Mouse (Mus musculus): ENCODE data around the gene Sit1. TPM values are rescaled to one million over a fixed set of nuclear protein-coding genes. Genes with fewer than 3 reads are reported as not detected.

The Sit1 gene
- polyA plus RNA-seq, 1 experiment: not detected

GRCm38 (mm10) chr4:43513791-43514190 is 30.3 kb upstream of the Sit1 start:
- Histone ChIP-seq H3K27me3 (replicated peaks) (peaks cover 23% of the 10 kb centered on the region), H3K4me3 (replicated peaks) (no peak overlapping the region), H3K4me1 (peaks cover 47% of the 10 kb centered on the region), H3K9me3 (no peaks in the 10 kb centered on the region), H3K36me3 (replicated peaks; ENCODE audit: low read length) (peaks cover 4% of the 10 kb centered on the region)
- TF ChIP-seq GATA1 (IDR thresholded peaks at IDR 0.05; ENCODE audit: borderline replicate concordance, low read length): no peak
- TF ChIP-seq FLI1 (IDR thresholded peaks at IDR 0.05; ENCODE audit: low read length): no peak

GRCm38 (mm10) chr4:43513300-43513699 is 29.8 kb upstream of the Sit1 start:
- peaks cover 48% of the 10 kb centered on the region for H3K4me1 ChIP-seq
- H3K36me3 ChIP-seq (replicated peaks; ENCODE audit: low read length): peaks cover 4% of the 10 kb centered on the region
- peaks cover 22% of the 10 kb centered on the region for H3K27me3 ChIP-seq (replicated peaks)
- no peak overlapping the region for H3K4me3 ChIP-seq (replicated peaks)
- H3K9me3 ChIP-seq: no peaks in the 10 kb centered on the region
- TF ChIP-seq GATA1 (IDR thresholded peaks at IDR 0.05; ENCODE audit: borderline replicate concordance, low read length): no peak
- no peak for TF ChIP-seq FLI1 (IDR thresholded peaks at IDR 0.05; ENCODE audit: low read length)

- Histone ChIP-seq H3K4me3 (replicated peaks) (no peak overlapping the region), H3K27me3 (replicated peaks) (peaks cover 18% of the 10 kb centered on the region), H3K4me1 (peaks cover 48% of the 10 kb centered on the region), H3K9me3 (no peaks in the 10 kb centered on the region), H3K36me3 (replicated peaks; ENCODE audit: low read length) (peaks cover 4% of the 10 kb centered on the region)
- no peak for TF ChIP-seq FLI1 (IDR thresholded peaks at IDR 0.05; ENCODE audit: low read length)
- TF ChIP-seq GATA1 (IDR thresholded peaks at IDR 0.05; ENCODE audit: borderline replicate concordance, low read length): no peak
These were observed 29.1 kb upstream of the Sit1 start for GRCm38 (mm10) chr4:43512653-43513052.

DNA sequence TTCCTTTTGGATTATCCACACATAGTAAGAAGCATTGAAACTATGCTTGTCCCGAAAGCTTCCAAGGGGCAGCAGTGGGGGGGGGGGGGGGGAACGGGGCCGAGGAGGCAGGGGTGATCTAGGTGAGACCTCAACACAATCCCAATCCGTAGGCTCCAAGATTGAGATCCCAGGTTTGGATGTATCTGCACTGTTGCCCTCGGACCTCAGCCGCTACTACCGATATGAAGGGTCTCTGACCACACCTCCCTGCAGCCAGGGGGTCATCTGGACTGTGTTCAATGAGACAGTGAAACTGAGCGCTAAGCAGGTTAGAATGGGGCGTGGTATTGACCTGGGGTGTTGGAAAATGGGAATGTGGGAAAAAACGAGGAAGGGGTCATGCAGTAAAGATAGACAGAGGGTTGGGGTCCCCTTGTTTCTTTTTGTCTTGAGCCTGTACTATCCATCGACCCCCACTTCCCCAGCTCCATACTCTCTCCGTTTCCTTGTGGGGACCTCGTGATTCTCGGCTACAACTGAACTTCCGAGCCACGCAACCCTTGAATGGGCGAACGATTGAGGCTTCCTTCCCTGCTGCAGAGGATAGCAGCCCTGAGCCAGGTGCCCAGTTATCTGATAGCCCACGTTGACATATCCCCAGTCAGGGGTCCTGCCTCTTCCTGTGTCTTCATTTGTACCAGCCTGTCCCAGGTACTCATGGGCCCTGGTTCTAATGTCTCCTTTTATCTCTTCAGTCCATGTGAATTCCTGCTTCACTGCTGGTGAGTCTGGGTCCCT is 28.3 kb upstream of the Sit1 start:
- Histone ChIP-seq H3K4me3 (replicated peaks) (no peak overlapping the region), H3K36me3 (replicated peaks; ENCODE audit: low read length) (peaks cover 8% of the 10 kb centered on the region), H3K9me3 (no peaks in the 10 kb centered on the region), H3K27me3 (replicated peaks) (peaks cover 18% of the 10 kb centered on the region), H3K4me1 (peaks cover 54% of the 10 kb centered on the region)
- no peak for TF ChIP-seq GATA1 (IDR thresholded peaks at IDR 0.05; ENCODE audit: borderline replicate concordance, low read length)
- TF ChIP-seq FLI1 (IDR thresholded peaks at IDR 0.05; ENCODE audit: low read length): no peak

DNA sequence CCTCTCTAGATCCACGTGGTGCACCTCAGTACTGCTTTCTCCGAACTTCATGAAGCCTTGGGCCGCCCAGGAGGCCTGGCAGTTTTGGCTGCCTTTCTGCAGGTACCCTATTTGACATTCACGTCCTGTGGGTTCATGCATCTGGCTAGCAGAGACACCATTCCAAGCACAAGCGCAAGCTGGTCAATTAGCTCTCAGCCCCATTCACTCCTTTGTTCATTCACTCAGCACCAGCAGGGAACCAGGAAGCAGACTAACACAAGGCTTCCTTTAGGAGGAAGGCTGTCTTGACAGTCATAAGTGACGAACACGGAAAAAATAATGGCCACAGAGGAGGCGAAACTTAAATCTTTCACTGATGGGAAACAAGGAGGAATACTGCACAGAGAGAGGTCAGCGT is 25.6 kb upstream of the Sit1 start:
- Histone ChIP-seq H3K27me3 (replicated peaks) (peaks cover 5% of the 10 kb centered on the region), H3K36me3 (replicated peaks; ENCODE audit: low read length) (peaks cover 25% of the 10 kb centered on the region), H3K4me1 (peaks cover 58% of the 10 kb centered on the region), H3K9me3 (no peaks in the 10 kb centered on the region), H3K4me3 (replicated peaks) (peak overlapping the region; percentile 94)
- TF ChIP-seq GATA1 (IDR thresholded peaks at IDR 0.05; ENCODE audit: borderline replicate concordance, low read length): no peak
- TF ChIP-seq FLI1 (IDR thresholded peaks at IDR 0.05; ENCODE audit: low read length): no peak

DNA sequence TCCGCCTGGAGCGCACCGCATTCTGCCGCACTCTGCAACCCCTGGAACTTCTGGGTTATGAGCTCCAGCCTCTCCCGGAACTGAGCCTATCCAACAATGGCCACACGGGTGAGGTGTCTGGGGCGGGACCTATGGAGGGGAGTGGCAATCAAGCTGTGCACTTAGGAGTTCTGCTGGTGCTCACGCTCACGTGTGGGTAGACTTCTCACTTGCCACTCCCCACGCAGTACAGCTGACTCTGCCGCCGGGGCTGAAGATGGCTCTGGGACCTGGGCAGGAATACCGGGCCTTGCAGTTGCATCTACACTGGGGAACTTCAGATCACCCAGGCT is 25.1 kb upstream of the Sit1 start:
- TF ChIP-seq GATA1 (IDR thresholded peaks at IDR 0.05; ENCODE audit: borderline replicate concordance, low read length): no peak
- no peak for TF ChIP-seq FLI1 (IDR thresholded peaks at IDR 0.05; ENCODE audit: low read length)
- peaks cover 28% of the 10 kb centered on the region for H3K36me3 ChIP-seq (replicated peaks; ENCODE audit: low read length)
- H3K4me1 ChIP-seq: peaks cover 63% of the 10 kb centered on the region
- peak overlapping the region; percentile 94 for H3K4me3 ChIP-seq (replicated peaks)
- no peaks in the 10 kb centered on the region for H3K9me3 ChIP-seq
- H3K27me3 ChIP-seq (replicated peaks): peaks cover 5% of the 10 kb centered on the region

- Histone ChIP-seq H3K36me3 (replicated peaks; ENCODE audit: low read length) (peaks cover 33% of the 10 kb centered on the region), H3K4me1 (peaks cover 64% of the 10 kb centered on the region), H3K4me3 (replicated peaks) (peak overlapping the region; percentile 94), H3K9me3 (no peaks in the 10 kb centered on the region), H3K27me3 (replicated peaks) (peaks cover 2% of the 10 kb centered on the region)
- TF ChIP-seq GATA1 (IDR thresholded peaks at IDR 0.05; ENCODE audit: borderline replicate concordance, low read length) (no peak), FLI1 (IDR thresholded peaks at IDR 0.05; ENCODE audit: low read length) (no peak)
These were observed 24.6 kb upstream of the Sit1 start for GRCm38 (mm10) chr4:43507938-43508665.

GRCm38 (mm10) chr4:43506536-43507185 is 23.1 kb upstream of the Sit1 start, which contains the start of gene Car9:
TSS of gene Car9 (plus strand) at chr4:43506966.
- Histone ChIP-seq H3K36me3 (replicated peaks; ENCODE audit: low read length) (peaks cover 38% of the 10 kb centered on the region), H3K4me1 (peaks cover 74% of the 10 kb centered on the region), H3K4me3 (replicated peaks) (peak within 1 kb of the TSS; percentile 94), H3K27me3 (replicated peaks) (no peaks in the 10 kb centered on the region), H3K9me3 (no peaks in the 10 kb centered on the region)
- no peak for TF ChIP-seq FLI1 (IDR thresholded peaks at IDR 0.05; ENCODE audit: low read length)
- no peak for TF ChIP-seq GATA1 (IDR thresholded peaks at IDR 0.05; ENCODE audit: borderline replicate concordance, low read length)

DNA sequence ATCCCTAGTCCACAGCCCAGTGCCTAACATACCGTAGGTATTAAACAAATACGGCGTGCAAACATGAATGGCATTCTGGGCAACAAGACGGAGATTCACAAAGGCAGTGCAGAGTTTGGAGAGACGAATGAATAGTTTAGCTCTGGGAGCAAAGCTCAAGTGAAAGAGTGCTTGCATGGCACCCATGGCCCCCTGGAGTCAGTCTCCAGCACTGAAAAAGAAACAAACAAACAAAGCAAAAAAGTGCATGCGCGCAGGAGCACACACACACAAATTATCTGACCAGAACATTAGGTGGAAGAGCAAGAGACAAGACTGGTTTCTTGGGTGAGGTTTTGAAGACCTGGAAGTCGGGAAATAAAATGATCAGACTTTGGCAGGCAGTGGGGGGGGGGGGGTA is 22.5 kb upstream of the Sit1 start:
- Histone ChIP-seq H3K4me3 (replicated peaks) (no peak overlapping the region), H3K36me3 (replicated peaks; ENCODE audit: low read length) (peaks cover 40% of the 10 kb centered on the region), H3K27me3 (replicated peaks) (no peaks in the 10 kb centered on the region), H3K9me3 (no peaks in the 10 kb centered on the region), H3K4me1 (peaks cover 80% of the 10 kb centered on the region)
- TF ChIP-seq GATA1 (IDR thresholded peaks at IDR 0.05; ENCODE audit: borderline replicate concordance, low read length) (no peak), FLI1 (IDR thresholded peaks at IDR 0.05; ENCODE audit: low read length) (no peak)

GRCm38 (mm10) chr4:43504269-43504668 is 20.7 kb upstream of the Sit1 start:
- TF ChIP-seq FLI1 (IDR thresholded peaks at IDR 0.05; ENCODE audit: low read length): no peak
- TF ChIP-seq GATA1 (IDR thresholded peaks at IDR 0.05; ENCODE audit: borderline replicate concordance, low read length): no peak
- no peaks in the 10 kb centered on the region for H3K27me3 ChIP-seq (replicated peaks)
- H3K9me3 ChIP-seq: no peaks in the 10 kb centered on the region
- peaks cover 87% of the 10 kb centered on the region for H3K4me1 ChIP-seq
- peaks cover 40% of the 10 kb centered on the region for H3K36me3 ChIP-seq (replicated peaks; ENCODE audit: low read length)
- peak overlapping the region; percentile 46 for H3K4me3 ChIP-seq (replicated peaks)

Data from megakaryocyte, embryonic 14.5 days (primary cell).